8 mouse cellular contexts compared by ENCODE assay signal in genomic region chr4:133055163-133055951, GRCm38 (mm10). TPM values are rescaled to one million over a fixed set of nuclear protein-coding genes. Genes with fewer than 3 reads are reported as not detected.
A peak's percentile ranks its signal among the peaks of the same experiment; 100 is the strongest.
DNase-seq lines count a peak whose midpoint lies in the region; ATAC-seq and TF ChIP-seq lines count a peak whose summit lies in the region.

No protein-coding gene starts in this region.

- H3K27ac ChIP-seq in left cerebral cortex, adult 2 months: peak overlapping the region; percentile 63
- peak overlapping the region; percentile 27; the same call in 1 of the 2 replicates for H3K27ac ChIP-seq in bone marrow macrophage, adult 2 months (ENCODE audit: insufficient read depth, low read depth, low read length)

- intact Hi-C loops in left cerebral cortex, adult 2 months (cut with DNase I): loop anchor here (5.0 kb wide), 1 partner anchor 113 kb away; no protein-coding TSS in a partner anchor
- intact Hi-C loops in left cerebral cortex, postnatal 36 days (cut with DNase I): no loop called here

- ATAC-seq in hematopoietic stem cell, adult 5-6 weeks (replicated peaks in 1 of 2; ENCODE audit: insufficient read depth in 1 of 2, low FRiP score in 2 of 2, low TSS enrichment in 1 of 2, low read depth in 1 of 2, poor library complexity in 2 of 2, severe bottlenecking in 2 of 2): peak; percentile 6 to 13; a peak in 2 of 4 replicates
- peak; percentile 4 for ATAC-seq in megakaryocyte progenitor cell, adult 5-6 weeks (replicated peaks; ENCODE audit: poor library complexity)

- H3K4me1 ChIP-seq in bone marrow macrophage, adult 2 months (ENCODE audit: control insufficient read depth, insufficient read depth, low read length): peaks cover 15% of the 10 kb centered on the region

- no peak for TF ChIP-seq CTCF in left cerebral cortex, adult 2 months (IDR thresholded peaks at IDR 0.05)
- no peak for TF ChIP-seq CTCF in bone marrow macrophage, adult 2 months (IDR thresholded peaks at IDR 0.05; ENCODE audit: low read depth, low read length)

- no peak for TF ChIP-seq POLR2A in bone marrow macrophage, adult 2 months (IDR thresholded peaks at IDR 0.05; ENCODE audit: borderline replicate concordance, low read depth, low read length)

- H3K4me3 ChIP-seq in left cerebral cortex, adult 2 months: no peak overlapping the region
- H3K4me3 ChIP-seq in bone marrow macrophage, adult 2 months (ENCODE audit: insufficient read depth, low read length): no peak overlapping the region

- no peak for DNase-seq in left cerebral cortex, adult 2 months (ENCODE audit: extremely low spot score in 1 of 2, low spot score in 2 of 2)
- DNase-seq in left cerebral cortex, postnatal 36 days (ENCODE audit: low spot score in 2 of 2): no peak
- DNase-seq in Muller cell, postnatal 12 days (ENCODE audit: inconsistent ontology term): no peak
- no peak for DNase-seq in gastrocnemius, postnatal 4 days (ENCODE audit: low spot score in 2 of 2)
- DNase-seq in embryo, embryonic 9.5 days (ENCODE audit: extremely low spot score): no peak

RNA-seq across cellular contexts. Expression of gene Ahdc1, which starts 44.3 kb away (rescaled TPM):
- total RNA-seq in left cerebral cortex, adult 2 months (2021): 100 to 1,000 TPM; 108 to 132 TPM
- total RNA-seq in left cerebral cortex, postnatal 36 days (2021): 100 to 1,000 TPM in 1 of 2 experiments, 10 to 100 TPM in 1; 91.3 to 110 TPM
- 5.5 and 8.7 TPM in 2 replicates for polyA plus RNA-seq in bone marrow macrophage, adult 2 months (2012; ENCODE audit: insufficient read depth, insufficient read length, missing spikeins)
- total RNA-seq in hematopoietic stem cell, adult 5-6 weeks (2017): 7.2 and 9.8 TPM in 2 replicates
- 4.1 and 5.3 TPM in 2 replicates for total RNA-seq in megakaryocyte progenitor cell, adult 5-6 weeks (2015)
- 0.81 and 3.8 TPM in 2 replicates for total RNA-seq in megakaryocyte progenitor cell, adult 5-6 weeks (2017)
- total RNA-seq in gastrocnemius, postnatal 4 days (2021): 100 to 1,000 TPM; 107 to 112 TPM
